Mouse (Mus musculus) common myeloid progenitor, adult 5-6 weeks (primary cell): ENCODE data around the gene Kalrn. TPM values are rescaled to one million over a fixed set of nuclear protein-coding genes. Genes with fewer than 3 reads are reported as not detected.
A peak's percentile ranks its signal among the peaks of the same experiment; 100 is the strongest.

Experiments
- ATAC-seq: replicated peaks from 2 replicates; pipeline ENCODE4 v1.8.0; 2016; ENCODE audit warnings: low read depth, mild to moderate bottlenecking, moderate TSS enrichment, inconsistent platforms; ENCODE audit not compliant: poor library complexity, severe bottlenecking
- total RNA-seq: library from RNA; stranded (forward); fragments of 200-1000, 187-1606 nt; gene quantifications from 2 replicates; pipeline ENCODE4 v1.2.3, GENCODE M21; 2017

Kalrn gene
- total RNA-seq, 1 experiment from 2014 or later: 7.3 TPM

- peak; percentile 52; the same call in 1 of the 2 replicates for ATAC-seq
Measured at GRCm38 (mm10) chr16:34289583-34289982, 283.7 kb downstream of the Kalrn start.

- no peak for ATAC-seq
Measured at GRCm38 (mm10) chr16:34282026-34282425, 291.3 kb downstream of the Kalrn start.

- ATAC-seq: no peak
Measured at GRCm38 (mm10) chr16:34279654-34280383, 293.5 kb downstream of the Kalrn start.

GRCm38 (mm10) chr16:34278249-34278790 lies 295.0 kb downstream of the Kalrn start:
- no peak for ATAC-seq

GRCm38 (mm10) chr16:34274607-34275006 lies 298.7 kb downstream of the Kalrn start:
- ATAC-seq: no peak

GRCm38 (mm10) chr16:34271476-34271875 lies 301.9 kb downstream of the Kalrn start:
- no peak for ATAC-seq

- ATAC-seq: no peak
Measured at GRCm38 (mm10) chr16:34270681-34271080, 302.7 kb downstream of the Kalrn start.

- no peak for ATAC-seq
Measured at GRCm38 (mm10) chr16:34269642-34270041, 303.7 kb downstream of the Kalrn start.

- ATAC-seq: no peak
Measured at GRCm38 (mm10) chr16:34267751-34268150, 305.6 kb downstream of the Kalrn start.

- ATAC-seq: no peak
Measured at GRCm38 (mm10) chr16:34264671-34265070, 308.7 kb downstream of the Kalrn start.

GRCm38 (mm10) chr16:34262731-34263460 lies 310.4 kb downstream of the Kalrn start:
- no peak for ATAC-seq

- ATAC-seq: no peak
Measured at GRCm38 (mm10) chr16:34260971-34261924, 312.1 kb downstream of the Kalrn start.

- ATAC-seq: no peak
Measured at GRCm38 (mm10) chr16:34254646-34255022, 318.7 kb downstream of the Kalrn start.

GRCm38 (mm10) chr16:34254002-34254645 lies 319.2 kb downstream of the Kalrn start:
- no peak for ATAC-seq

- ATAC-seq: no peak
Measured at GRCm38 (mm10) chr16:34252670-34253069, 320.7 kb downstream of the Kalrn start.

- ATAC-seq: peak; percentile 89
Measured at GRCm38 (mm10) chr16:34248256-34248655, 325.1 kb downstream of the Kalrn start.

- no peak for ATAC-seq
Measured at GRCm38 (mm10) chr16:34241936-34242729, 331.2 kb downstream of the Kalrn start.

- ATAC-seq: no peak
Measured at GRCm38 (mm10) chr16:34239618-34240017, 333.7 kb downstream of the Kalrn start.
